Mouse (Mus musculus): ENCODE results near the gene Cpne5.

Gene Cpne5

DNA sequence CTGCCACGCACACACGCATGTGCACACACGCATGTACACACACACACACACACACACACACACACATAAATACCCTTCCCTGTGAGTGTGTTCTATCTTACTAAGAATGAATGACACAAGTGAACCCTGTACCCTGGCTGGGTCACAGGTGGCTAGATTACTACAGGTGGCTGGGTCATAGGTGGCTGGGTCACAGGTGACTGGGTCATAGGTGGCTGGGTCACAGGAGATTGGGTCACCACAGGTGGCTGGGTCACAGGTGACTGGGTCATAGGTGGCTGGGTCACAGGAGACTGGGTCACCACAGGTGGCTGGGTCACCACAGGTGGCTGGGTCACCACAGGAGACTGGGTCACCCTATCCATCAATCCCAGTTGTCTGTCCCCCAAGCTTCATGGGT, 27.9 kb downstream of the Cpne5 start:
- DNase-seq (ENCODE audit: low spot score in 2 of 2): no peak

DNA sequence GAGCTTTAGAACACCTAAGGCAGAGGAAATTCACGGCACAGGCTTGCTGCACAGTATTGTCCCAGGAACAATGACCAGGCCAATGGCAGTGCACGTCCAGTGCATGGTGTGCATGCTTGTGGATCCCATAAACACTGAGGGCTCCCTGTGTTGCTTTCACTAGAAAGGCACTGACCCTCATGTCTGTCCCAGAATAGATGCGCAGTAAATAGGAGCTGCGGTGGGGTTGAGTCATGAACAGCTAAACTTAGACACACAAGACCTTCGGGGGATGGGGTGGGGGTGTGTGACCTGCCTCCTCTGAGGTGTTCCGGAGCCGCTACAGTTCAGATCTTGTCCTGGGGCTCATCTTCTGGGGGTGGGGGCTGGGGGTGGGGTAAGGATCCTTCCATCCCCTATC, 31.9 kb downstream of the Cpne5 start:
- no peak for DNase-seq (ENCODE audit: low spot score in 2 of 2)

DNA sequence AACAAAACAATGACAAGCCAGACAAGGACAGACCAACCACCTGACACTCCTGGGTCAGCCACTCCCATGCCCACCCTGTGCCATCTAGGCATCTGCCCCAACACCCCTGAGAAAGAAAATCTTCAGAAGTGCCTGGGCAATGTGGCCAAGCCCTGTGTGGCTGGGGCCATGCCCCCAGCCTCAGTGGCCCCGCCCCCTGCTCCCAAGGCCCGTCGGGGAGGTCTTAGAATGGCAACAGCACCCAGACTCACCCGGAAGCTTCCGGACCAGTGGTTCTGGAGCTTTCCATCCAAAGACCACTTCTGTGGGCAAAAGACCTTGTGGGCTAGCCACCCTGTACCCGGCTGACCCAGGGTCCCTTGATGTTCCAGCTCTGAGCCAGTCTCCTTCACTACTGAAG, 35.4 kb downstream of the Cpne5 start:
- DNase-seq (ENCODE audit: low spot score in 2 of 2): no peak

DNA sequence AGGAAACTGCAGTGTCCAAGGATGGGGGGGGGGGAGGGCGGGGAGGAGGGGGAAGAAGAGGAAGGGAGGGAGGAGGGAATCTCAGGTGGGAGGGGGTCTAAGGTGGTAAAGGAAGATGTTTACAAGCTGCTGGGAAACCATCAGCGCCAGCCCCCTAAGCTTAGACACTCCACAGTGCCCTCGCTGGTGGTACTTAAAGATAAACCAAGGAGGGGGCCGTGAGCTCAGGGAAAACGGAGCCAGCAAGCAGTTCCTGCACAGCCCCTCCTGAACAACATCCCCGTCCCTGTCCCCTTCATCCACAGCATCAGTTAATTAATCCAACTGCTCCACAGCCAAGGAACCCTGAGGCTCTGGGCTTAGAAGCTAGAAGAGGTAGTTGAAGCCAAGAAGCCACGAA, 38.1 kb downstream of the Cpne5 start:
- no peak for DNase-seq (ENCODE audit: low spot score in 2 of 2)

DNA sequence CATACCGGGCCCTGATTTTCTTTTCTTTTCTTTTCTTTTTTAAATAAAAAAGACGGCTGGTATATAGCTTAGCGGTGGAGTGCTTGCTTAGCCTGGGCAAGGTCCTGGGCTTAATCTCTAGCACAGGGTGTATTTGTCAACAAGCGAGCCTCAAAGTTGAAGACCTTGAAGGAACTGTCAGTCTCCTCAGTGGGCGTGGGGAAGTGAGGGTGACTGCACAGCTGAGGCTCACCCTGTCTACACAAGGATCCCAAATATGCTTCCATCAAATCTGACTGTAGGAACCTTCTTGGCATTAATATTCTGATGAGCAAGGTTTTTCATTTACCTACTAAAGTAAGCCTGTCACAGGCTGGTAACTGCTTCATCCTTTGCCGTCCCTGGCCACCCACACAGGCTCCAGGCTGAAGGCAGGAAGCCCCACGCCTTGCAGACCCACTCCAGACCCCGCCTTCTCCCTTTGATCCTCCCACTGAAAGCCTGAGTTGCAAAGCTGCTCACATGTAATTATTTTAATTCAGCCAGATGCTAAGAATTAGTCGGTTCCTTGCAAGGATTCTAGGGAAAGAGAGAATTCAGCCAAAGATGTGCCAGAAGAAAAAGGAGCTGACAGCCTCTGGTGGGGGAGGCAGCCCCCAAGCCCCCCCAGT, 38.7 kb downstream of the Cpne5 start:
- DNase-seq (ENCODE audit: low spot score in 2 of 2): peak; percentile 22 to 34

DNA sequence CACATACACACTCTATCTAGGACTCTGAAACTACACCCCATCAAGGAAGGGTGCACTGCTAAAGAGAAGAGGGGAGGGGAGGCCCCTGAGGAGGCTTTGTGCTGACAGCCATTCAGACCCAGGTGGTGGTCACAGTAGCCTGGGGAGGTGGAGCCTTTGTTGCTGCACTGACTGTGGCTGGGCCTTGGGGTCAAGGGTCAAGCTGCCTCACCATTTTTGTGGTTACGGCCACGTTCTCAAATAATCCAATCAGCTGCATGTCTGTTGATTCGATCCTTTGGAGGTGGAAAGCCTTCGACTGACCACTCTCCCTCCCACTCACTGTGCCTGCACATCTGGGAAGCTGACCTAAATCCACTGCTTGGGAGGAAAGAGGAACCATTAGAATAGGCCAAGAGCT, 42.4 kb downstream of the Cpne5 start:
- DNase-seq (ENCODE audit: low spot score in 2 of 2): no peak

DNA sequence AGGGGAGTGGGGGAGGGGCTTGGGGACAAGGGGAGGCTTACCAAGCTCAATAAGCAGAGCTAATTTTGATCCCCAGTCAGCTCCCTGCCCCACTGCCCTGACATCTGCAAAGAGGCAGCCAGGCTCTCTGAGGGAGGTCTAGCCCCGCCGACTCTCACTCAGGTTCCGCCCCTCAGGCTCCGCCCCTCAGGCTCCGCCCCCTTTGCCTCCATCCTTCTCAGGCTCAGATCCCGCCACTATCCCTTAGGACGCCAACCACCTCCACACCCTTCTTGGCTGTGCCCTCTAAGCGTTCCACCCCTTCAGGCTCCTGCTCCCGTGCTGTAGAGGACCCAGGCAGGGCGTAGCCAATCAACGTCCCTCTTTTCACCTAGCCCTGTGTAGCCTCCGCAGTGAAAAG, 49.0 kb downstream of the Cpne5 start:
- DNase-seq (ENCODE audit: low spot score in 2 of 2): no peak

DNA sequence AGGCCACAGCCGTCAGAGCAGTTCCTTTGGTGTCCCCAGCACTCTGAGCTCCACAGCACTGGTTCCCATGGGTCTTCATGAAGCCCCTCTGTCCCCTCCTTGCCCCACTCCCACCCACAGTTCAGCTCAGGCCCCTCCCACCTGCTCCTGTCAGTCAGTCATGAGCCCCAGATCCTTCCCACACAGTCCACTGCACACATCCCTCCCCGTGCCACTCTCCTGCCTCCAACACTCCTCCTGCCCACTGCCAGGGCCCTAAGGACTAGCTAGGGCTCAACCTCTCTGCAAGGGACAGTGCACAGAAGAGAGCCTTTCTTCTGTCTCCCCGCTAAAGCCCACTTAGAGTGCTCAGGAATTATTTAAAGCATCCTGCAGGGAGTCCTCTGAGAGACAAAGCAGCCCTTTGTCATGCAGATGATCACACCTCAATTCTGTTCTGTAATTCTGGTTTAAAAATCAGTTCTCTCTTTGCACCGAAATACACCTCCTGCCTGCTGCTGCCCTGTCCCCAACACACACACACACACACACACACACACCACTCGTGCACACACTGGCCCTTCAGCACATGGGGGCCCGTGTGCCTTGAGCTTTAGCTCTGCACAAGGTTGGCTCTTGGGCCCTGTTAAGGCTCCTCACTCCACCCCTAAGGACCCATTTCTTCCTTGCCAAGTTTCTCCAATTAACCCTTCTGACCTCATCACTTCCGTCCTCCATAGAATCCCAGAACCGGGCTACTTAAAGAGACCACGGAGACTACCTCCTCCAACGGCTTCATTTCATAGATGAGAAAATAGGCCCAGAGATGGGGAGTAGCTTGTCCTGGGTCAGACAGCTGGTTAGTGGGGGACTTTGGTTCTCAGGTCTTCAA, 50.7 kb downstream of the Cpne5 start:
- no peak for DNase-seq (ENCODE audit: low spot score in 2 of 2)

DNA sequence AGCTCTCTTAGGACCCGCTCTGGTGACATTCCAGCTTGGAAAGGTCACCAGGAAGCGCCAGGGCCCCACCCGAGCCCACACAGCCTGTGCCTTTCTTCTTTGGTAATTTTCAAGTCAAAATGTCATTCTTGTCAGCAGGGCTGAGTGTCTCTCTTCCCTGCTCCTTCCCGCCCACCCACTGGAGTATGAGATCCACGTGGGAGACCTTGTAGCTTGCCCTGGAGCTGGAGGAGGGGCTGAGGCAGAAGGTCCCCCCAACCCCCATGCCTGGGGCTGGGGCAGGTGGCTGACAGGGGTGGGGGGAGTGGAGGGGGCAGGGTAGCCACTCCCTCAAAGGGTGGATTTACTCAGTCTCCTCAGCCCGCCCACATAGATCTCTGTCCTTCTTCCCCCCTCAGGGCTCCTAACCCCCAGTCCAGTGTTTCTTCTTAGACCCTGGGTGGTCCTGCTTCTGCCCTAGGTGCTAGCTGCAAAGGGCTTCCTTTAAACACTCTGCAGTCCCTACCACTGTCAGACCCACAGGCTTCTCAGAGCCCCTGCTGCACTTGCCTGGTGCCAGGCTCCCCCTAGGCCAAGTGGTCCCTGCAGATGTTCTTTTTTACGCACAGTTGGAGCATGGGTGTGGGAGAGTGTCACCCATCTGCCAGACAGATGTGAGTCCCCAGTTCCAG, 52.5 kb downstream of the Cpne5 start:
- DNase-seq (ENCODE audit: low spot score in 2 of 2): no peak

DNA sequence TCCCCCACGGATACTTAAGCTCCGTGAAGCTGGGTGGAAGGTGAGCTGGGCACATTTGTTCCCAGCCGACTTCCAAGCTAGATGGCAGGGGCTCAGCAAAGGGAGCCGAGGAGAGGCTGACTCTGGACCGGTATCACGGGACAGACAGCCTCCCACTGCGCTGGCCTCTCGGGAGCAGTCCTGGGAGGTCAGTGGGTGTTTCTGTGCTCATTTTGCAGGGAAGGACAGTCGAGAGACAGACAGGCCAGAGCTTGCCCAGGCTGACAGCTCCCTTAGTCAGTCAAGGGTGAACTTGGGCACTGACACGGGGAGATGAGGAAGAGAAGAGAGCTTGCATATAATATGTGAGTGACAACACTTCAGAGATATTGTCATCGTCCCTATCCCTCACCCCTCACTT, 54.8 kb downstream of the Cpne5 start:
- no peak for DNase-seq (ENCODE audit: low spot score in 2 of 2)

DNA sequence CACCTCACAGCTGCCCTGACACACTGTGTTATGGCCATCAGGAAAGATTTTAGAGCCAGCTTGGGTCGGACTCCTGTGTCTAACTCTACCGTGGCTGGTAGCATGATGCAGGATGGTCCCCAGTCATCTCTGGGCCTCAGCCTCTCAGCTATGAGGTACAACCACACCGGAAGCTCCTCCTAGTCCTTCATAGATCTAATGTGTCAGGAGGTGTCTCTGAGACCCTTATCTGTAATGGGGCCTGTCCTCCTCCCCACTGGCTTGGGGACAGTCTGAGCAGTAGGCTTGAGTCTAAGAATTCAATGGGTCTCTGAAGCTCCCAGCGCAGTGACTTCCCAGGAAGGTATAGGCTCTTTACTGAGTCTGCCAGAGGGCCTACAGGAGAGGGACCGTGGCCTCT, 56.2 kb downstream of the Cpne5 start:
- no peak for DNase-seq (ENCODE audit: low spot score in 2 of 2)

DNA sequence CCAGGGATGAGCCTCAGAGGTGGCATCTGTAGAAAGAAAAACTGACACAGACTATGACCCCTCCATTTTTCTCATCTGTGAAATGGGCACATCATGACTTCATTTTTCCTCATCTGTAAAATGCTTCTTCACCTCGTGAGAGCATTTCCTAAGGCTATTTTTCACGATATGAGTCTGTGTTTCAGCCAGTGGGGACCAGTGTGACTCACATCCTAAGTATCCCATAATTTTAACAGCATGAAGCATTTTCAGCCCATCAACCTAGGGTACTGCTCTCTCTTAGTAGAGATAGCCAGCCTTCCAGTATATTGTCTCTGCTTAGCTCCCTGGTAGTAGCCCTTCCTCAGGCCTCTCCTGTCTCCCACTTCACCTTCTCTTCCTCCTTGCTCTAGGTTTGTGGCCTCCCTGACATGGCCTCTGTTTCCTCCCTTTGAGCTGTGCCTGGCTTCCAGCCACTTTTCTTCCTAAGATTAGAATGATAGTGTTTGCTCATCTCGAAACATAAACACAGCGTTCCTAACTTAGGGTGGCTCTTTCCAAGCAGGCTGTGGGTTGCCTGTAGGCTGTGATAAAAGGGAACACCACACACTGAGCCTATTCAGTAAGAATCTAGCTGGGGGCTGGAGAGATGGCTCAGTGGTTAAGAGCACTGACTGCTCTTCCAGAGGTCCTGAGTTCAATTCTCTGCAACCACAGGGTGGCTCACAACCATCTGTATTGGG, 57.4 kb downstream of the Cpne5 start:
- DNase-seq (ENCODE audit: low spot score in 2 of 2): no peak

DNA sequence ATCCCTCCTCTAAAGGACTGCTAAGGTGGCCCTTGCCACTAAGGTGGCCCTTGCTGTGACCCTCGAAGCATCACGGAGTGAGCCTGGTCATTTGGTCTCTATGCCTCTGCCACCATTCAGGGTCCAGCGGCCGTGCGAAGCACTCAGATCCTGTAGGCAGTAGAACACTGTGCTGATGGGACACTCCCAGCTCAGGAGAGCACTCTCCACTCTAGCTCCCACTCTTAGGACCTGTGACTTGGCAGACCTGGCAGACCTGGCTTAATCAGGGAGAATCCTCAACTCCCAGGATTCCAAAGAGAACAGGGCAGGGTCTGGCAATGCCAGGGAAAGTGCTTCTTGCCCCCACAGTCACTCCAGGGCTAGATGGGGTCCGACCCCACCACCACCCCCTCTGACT, 58.0 kb downstream of the Cpne5 start:
- no peak for DNase-seq (ENCODE audit: low spot score in 2 of 2)

DNA sequence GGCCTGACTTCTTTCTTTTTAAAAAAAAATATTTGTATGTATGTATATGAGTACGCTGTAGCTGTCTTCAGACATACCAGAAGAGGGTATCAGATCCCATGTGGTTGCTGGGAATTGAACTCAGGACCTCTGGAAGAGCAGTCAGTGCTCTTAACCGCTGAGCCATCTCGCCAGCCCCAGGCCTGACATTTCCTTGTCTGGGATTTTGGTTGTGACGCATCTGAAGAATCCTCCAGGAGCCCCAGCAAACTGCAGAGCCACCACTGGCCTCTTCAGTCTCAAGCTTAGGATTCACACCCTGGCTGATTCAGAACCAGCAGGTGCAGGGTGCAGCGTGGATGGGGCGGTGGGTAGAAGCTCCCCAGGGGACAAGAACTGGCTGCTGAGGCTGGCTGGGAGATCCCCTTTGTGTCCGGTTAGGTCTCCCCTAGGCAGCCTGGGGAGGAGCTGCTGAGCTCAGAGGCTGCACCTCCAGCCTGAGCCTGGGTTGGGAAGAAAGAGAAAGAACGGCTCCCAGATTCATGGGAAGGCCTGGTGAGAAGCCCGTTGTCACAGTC, 59.4 kb downstream of the Cpne5 start:
- DNase-seq (ENCODE audit: low spot score in 2 of 2): peak; percentile 66 to 69

DNA sequence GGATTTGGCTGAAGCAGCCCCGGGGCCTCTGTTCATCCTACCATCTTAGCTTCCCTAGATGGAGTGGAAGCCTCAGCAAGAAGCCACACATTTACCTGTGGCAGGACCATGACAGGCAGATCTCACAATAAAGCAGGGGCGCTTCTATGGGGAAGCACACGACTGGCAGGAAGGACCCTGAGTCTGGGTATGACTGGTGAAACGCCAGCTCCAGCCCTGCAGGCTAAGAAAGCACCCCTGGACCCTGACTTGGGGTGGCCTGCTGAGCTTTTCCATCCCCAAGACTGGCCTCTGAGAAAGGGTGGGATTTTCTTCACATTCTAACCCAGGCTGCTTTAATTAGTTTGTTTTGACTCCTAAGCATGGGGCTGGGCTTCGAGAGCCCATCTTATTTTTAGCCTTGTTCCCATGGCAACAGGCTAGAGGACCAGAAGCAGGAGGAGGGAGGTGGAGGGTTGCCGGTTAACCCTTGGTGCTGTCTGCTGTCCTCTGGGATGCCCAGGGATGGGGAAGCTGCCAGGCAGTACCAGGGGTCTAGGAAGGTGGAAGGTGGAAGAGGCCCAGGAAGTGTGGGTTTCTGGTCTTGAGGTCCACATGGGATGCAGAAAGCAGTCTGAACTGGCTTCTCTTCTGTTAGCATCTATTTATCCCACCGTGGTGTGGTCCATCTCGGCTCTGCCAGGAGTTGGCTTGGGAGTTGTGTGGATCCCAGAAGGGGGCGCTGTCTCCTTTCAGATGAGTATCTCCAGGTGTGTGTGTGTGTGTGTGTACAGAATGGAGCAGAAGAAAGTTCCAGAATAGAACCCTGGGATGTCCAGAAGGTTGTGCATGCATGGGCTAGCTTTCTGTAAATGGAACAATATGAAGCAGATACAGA, 61.3 kb downstream of the Cpne5 start:
- DNase-seq (ENCODE audit: low spot score in 2 of 2): no peak

DNA sequence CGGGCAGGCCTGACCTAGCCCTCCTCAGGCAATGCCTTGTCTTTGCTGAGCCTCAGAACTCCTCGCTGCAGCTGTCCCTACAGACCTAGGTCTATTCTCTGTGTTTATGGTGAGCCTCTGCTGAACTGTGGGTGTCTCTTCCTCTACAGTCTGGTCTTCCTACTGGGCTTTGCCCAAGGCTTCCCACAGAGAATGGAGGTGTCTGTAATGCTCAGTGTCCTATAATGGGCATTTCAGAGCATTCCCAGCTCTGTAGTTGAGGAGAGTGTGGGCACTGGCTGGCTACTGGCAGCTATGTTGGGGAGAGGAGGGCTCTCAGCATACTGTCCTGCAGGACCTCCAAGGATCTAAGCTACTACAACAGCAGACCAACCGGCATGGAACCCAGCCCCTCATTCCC, 62.3 kb downstream of the Cpne5 start:
- DNase-seq (ENCODE audit: low spot score in 2 of 2): no peak

DNA sequence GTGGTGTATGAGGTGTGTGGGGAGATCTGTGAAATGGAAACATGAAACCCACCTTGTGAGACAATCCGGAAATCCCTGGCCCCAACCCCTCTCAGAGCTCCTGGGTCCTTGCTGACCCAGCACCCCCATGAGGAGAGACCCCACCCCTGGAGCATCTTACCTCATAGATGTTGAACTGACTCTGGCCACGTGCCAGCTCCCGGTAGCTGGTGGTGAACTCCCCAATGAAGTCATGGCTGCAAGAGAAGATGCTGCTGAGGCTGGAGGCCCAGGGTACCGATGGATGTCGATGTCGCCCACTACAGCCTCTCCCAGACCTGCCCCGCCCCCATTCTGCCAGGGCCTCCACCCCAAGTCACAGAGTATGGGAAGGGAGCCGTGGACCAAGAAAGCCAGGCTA, 64.8 kb downstream of the Cpne5 start:
- no peak for DNase-seq (ENCODE audit: low spot score in 2 of 2)

DNA sequence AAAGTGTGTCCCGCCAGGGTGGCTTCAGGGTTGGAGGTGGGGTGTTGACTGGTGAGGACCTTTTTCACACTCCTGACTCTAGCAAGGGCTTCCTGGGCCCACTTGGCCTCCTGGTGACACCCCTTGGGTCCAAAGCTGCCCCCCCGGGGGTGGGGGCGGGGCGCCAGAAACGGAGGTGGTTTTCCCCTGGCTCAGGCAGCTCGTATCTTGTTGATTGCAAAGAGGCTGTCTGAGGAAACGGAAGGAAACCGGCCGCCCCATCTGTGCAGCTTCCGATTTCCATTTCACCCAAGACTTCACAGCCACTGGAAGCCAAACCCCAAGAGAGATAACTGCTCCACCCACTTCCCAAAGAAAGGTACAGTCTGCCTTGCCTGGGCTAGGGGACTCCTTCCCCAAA, 65.9 kb downstream of the Cpne5 start:
- DNase-seq (ENCODE audit: low spot score in 2 of 2): peak; percentile 88 to 90

DNA sequence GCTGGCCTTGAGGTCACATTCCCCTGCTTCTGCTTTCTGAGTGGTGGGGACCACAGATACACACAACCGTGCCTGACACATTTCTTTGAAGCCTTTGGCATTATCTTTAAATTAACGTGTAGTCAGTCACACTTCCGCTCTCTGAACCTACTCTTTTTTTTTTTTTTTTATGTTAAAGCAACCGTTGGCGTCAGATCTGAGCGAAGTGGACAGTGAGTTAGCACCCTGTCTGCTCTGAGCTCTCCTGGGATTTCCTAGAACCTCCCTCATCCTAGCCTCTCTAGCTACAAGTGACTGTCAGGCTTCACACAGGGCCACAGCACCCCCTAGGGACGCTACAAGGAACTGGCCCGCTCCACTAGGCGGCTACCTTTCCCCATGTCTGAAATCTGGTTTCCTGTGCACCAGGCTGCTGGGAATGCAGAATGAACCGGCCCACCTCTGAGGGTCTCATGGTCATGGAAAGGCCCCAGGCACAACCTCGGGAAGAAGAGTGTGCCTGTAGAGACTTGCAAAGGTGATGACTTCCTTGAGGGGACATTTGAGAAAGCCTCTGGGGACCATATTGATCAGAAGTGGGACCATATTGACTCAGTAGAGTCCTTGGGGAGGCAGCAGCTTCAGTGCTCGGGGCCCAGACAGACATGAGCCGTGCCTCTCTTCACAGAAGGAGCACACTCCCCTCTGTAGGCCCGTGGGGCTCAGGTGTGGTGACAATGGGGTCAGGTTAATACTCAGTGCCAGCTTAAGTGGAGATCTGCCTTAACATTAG, 66.8 kb downstream of the Cpne5 start:
- DNase-seq (ENCODE audit: low spot score in 2 of 2): peak; percentile 80 to 83

DNA sequence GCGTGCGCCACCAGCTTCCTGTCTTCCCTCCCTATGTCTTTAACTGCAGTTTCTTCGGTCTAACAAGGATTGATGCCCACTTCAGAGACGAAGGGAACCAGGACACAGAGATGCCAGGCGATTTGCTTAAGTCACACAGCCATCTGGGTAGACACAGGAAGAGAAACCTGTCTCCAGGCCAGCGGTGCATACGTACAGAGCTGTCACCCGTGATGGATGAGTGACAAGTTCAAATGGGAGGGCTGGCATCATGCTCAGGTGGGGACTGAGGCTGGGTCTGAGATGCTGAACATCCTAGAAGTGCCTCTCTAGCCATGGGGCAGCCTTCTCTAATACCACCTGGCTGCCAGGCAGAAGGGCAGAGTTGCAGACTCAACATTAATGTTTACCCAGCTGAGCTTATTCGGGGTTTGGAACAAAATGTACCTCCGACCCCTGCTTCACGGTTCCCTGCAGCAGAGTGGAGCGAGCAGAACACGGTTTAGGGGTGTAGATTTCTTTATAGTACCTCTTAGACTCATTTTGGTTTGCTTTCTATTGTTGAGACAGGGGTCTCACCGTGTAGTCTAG, 67.5 kb downstream of the Cpne5 start:
- DNase-seq (ENCODE audit: low spot score in 2 of 2): peak; percentile 52 to 54
